Mouse (Mus musculus): ENCODE measurements around the gene L3mbtl3.
A peak's percentile ranks its signal among the peaks of the same experiment; 100 is the strongest.

L3mbtl3 gene

GRCm38 (mm10) chr10:26375790-26376545 lies at the start of gene L3mbtl3:
TSS of gene L3mbtl3 (minus strand) at chr10:26375971.
- DNase-seq = peak; percentile 87

- DNase-seq = no peak
Observed at GRCm38 (mm10) chr10:26421168-26421567, 45.4 kb upstream of the L3mbtl3 start.

GRCm38 (mm10) chr10:26388656-26389055 lies 12.9 kb upstream of the L3mbtl3 start:
- DNase-seq = no peak

- no peak for DNase-seq
Observed at GRCm38 (mm10) chr10:26377332-26377602, 1.5 kb upstream of the L3mbtl3 start.

- no peak for DNase-seq
Observed at GRCm38 (mm10) chr10:26376546-26377331, 968 bp upstream of the L3mbtl3 start.

GRCm38 (mm10) chr10:26375351-26375751 lies 420 bp downstream of the L3mbtl3 start:
- DNase-seq = no peak

GRCm38 (mm10) chr10:26374436-26375311 lies 1.1 kb downstream of the L3mbtl3 start:
- DNase-seq = peak; percentile 70

- peak; percentile 66 for DNase-seq
Observed at GRCm38 (mm10) chr10:26373951-26374435, 1.8 kb downstream of the L3mbtl3 start.

GRCm38 (mm10) chr10:26372940-26373931 lies 2.5 kb downstream of the L3mbtl3 start:
- peak; percentile 72 for DNase-seq

GRCm38 (mm10) chr10:26371416-26371815 lies 4.4 kb downstream of the L3mbtl3 start:
- DNase-seq = no peak

GRCm38 (mm10) chr10:26364942-26365341 lies 10.8 kb downstream of the L3mbtl3 start:
- DNase-seq = no peak

GRCm38 (mm10) chr10:26364326-26364856 lies 11.4 kb downstream of the L3mbtl3 start:
- DNase-seq = no peak

- DNase-seq = no peak
Observed at GRCm38 (mm10) chr10:26363605-26364004, 12.2 kb downstream of the L3mbtl3 start.

- no peak for DNase-seq
Observed at GRCm38 (mm10) chr10:26358798-26359197, 17.0 kb downstream of the L3mbtl3 start.

GRCm38 (mm10) chr10:26358231-26358630 lies 17.5 kb downstream of the L3mbtl3 start:
- DNase-seq = peak; percentile 31

- DNase-seq = no peak
Observed at GRCm38 (mm10) chr10:26353781-26354180, 22.0 kb downstream of the L3mbtl3 start.

GRCm38 (mm10) chr10:26351129-26351738 lies 24.5 kb downstream of the L3mbtl3 start:
- no peak for DNase-seq

GRCm38 (mm10) chr10:26350153-26350552 lies 25.6 kb downstream of the L3mbtl3 start:
- DNase-seq = no peak

- no peak for DNase-seq
Observed at GRCm38 (mm10) chr10:26347614-26348013, 28.2 kb downstream of the L3mbtl3 start.

- DNase-seq = no peak
Observed at GRCm38 (mm10) chr10:26345879-26346278, 29.9 kb downstream of the L3mbtl3 start.

GRCm38 (mm10) chr10:26337896-26338503 lies 37.8 kb downstream of the L3mbtl3 start:
- DNase-seq = no peak
